Mouse (Mus musculus): Measurements from ENCODE around the gene Vat1l. TPM values are rescaled to one million over a fixed set of nuclear protein-coding genes. Genes with fewer than 3 reads are reported as not detected.

Vat1l gene
- 0.01 TPM for polyA plus RNA-seq (2012; fragmentation: generic; extraction: Trizol)

DNA sequence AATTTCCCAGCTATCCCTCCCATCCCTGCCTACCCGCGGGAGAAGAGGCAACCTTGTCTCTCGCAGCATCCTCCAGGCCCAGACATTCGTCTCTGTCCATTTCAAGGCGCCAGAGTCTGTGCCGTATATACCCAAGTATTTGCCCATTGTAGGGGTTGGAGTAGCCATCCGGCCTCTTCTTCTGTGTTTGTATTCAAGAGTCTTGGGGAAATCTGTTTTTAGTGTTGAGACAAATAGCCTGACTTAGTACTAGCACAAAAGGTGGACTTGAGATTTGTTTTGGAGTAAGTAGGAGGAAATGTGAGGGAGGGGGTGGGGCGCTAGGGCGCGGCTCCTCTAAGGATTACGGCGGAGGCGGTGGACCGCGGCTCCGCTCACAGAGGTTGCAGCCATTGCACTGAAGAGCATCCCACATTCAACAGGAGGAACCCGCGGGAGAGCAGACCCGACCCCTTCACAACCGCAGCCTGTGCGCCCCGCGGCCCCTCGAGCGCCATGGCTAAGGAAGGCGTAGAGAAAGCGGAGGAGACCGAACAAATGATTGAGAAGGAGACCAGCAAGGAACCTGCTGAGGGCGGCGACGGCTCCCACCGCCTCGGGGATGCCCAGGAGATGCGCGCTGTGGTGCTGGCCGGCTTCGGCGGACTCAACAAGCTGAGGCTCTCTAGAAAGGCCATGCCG, at the start of gene Vat1l:
TSS of gene Vat1l (plus strand) at position 392 of the 681 bp plus-strand sequence.
- Histone ChIP-seq H3K79me2 (ENCODE audit: control insufficient read depth, insufficient read depth) (no peaks in the 10 kb centered on the region), H3K36me3 (ENCODE audit: control insufficient read depth, insufficient read depth) (no peaks in the 10 kb centered on the region), H3K27me3 (ENCODE audit: control insufficient read depth, insufficient read depth, insufficient read length) (no peaks in the 10 kb centered on the region), H3ac (ENCODE audit: control insufficient read depth, insufficient read length) (no peak within 1 kb of the TSS), H3K4me3 (no peak within 1 kb of the TSS), H3K4me2 (ENCODE audit: low read depth) (no peak within 1 kb of the TSS)
- TF ChIP-seq TCF12 (IDR thresholded peaks at IDR 0.05; ENCODE audit: insufficient read depth, poor library complexity, severe bottlenecking), result no peak

- Histone ChIP-seq H3K27me3 (ENCODE audit: control insufficient read depth, insufficient read depth, insufficient read length) (no peaks in the 10 kb centered on the region), H3K4me2 (ENCODE audit: low read depth) (no peak overlapping the region), H3ac (ENCODE audit: control insufficient read depth, insufficient read length) (no peak overlapping the region), H3K36me3 (ENCODE audit: control insufficient read depth, insufficient read depth) (no peaks in the 10 kb centered on the region), H3K79me2 (ENCODE audit: control insufficient read depth, insufficient read depth) (no peaks in the 10 kb centered on the region), H3K4me3 (no peak overlapping the region)
- TF ChIP-seq MYOD1 (IDR thresholded peaks at IDR 0.05; ENCODE audit: control insufficient read depth in 1 of 3, insufficient read length in 2 of 3, low read depth in 2 of 3) (no peak), TCF12 (IDR thresholded peaks at IDR 0.05; ENCODE audit: insufficient read depth, poor library complexity, severe bottlenecking) (no peak), REST (IDR thresholded peaks at IDR 0.05; ENCODE audit: insufficient read depth, insufficient read length) (no peak), CEBPB (IDR thresholded peaks at IDR 0.05; ENCODE audit: insufficient read depth, poor library complexity, severe bottlenecking) (no peak), POLR2AphosphoS2 (IDR thresholded peaks at IDR 0.05; ENCODE audit: insufficient read length, low read depth) (no peak), E2F4 (IDR thresholded peaks at IDR 0.05; ENCODE audit: insufficient read depth) (no peak), USF1 (IDR thresholded peaks at IDR 0.05; ENCODE audit: low read depth) (no peak), MYOG (IDR thresholded peaks at IDR 0.05; ENCODE audit: control insufficient read depth in 1 of 3, insufficient read depth in 1 of 3, insufficient read length in 2 of 3, low read depth in 2 of 3) (no peak), MAX (IDR thresholded peaks at IDR 0.05; ENCODE audit: low read depth) (no peak), SRF (IDR thresholded peaks at IDR 0.05; ENCODE audit: control insufficient read depth, insufficient read length, low read depth) (no peak), TCF3 (IDR thresholded peaks at IDR 0.05; ENCODE audit: insufficient read length, low read depth) (no peak), POLR2A (IDR thresholded peaks at IDR 0.05; ENCODE audit: insufficient read length, low read depth) (no peak)
These were observed 46.8 kb upstream of the Vat1l start for GRCm38 (mm10) chr8:114158586-114158985.

- no peaks in the 10 kb centered on the region for H3K79me2 ChIP-seq (ENCODE audit: control insufficient read depth, insufficient read depth)
- TF ChIP-seq E2F4 (IDR thresholded peaks at IDR 0.05; ENCODE audit: insufficient read depth) (no peak), MAX (IDR thresholded peaks at IDR 0.05; ENCODE audit: low read depth) (no peak), POLR2A (IDR thresholded peaks at IDR 0.05; ENCODE audit: insufficient read length, low read depth) (no peak), TCF3 (IDR thresholded peaks at IDR 0.05; ENCODE audit: insufficient read length, low read depth) (no peak), TCF12 (IDR thresholded peaks at IDR 0.05; ENCODE audit: insufficient read depth, poor library complexity, severe bottlenecking) (no peak), POLR2AphosphoS2 (IDR thresholded peaks at IDR 0.05; ENCODE audit: insufficient read length, low read depth) (no peak), MYOD1 (IDR thresholded peaks at IDR 0.05; ENCODE audit: control insufficient read depth in 1 of 3, insufficient read length in 2 of 3, low read depth in 2 of 3) (no peak), USF1 (IDR thresholded peaks at IDR 0.05; ENCODE audit: low read depth) (no peak), CEBPB (IDR thresholded peaks at IDR 0.05; ENCODE audit: insufficient read depth, poor library complexity, severe bottlenecking) (no peak), REST (IDR thresholded peaks at IDR 0.05; ENCODE audit: insufficient read depth, insufficient read length) (no peak), MYOG (IDR thresholded peaks at IDR 0.05; ENCODE audit: control insufficient read depth in 1 of 3, insufficient read depth in 1 of 3, insufficient read length in 2 of 3, low read depth in 2 of 3) (no peak), SRF (IDR thresholded peaks at IDR 0.05; ENCODE audit: control insufficient read depth, insufficient read length, low read depth) (no peak)
These were observed 45.7 kb upstream of the Vat1l start for GRCm38 (mm10) chr8:114159666-114160065.

DNA sequence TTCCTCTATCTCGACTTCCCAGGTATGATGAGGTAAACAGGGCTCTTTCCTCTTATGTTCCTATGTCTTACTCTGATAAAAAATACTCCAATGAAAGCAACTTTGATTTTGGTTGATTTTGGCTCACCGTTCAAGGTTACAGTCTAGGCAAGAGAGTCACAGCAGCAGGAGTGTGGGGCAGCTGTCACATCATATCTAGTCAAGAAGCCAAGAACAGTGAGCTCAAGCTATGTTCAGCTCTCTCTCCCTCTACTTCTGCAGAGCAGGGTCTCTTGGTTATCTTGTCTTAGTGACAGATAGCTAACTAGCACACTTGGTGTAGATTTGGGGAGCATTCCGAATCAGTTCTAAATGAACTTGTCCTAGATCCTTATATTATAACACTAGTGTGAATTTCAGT, 41.5 kb upstream of the Vat1l start:
- H3K36me3 ChIP-seq (ENCODE audit: control insufficient read depth, insufficient read depth), result no peaks in the 10 kb centered on the region
- no peak overlapping the region for H3K4me2 ChIP-seq (ENCODE audit: low read depth)
- no peaks in the 10 kb centered on the region for H3K27me3 ChIP-seq (ENCODE audit: control insufficient read depth, insufficient read depth, insufficient read length)
- TF ChIP-seq MYOD1 (IDR thresholded peaks at IDR 0.05; ENCODE audit: control insufficient read depth in 1 of 3, insufficient read length in 2 of 3, low read depth in 2 of 3), result no peak
- TF ChIP-seq SRF (IDR thresholded peaks at IDR 0.05; ENCODE audit: control insufficient read depth, insufficient read length, low read depth), result no peak
- no peak for TF ChIP-seq POLR2A (IDR thresholded peaks at IDR 0.05; ENCODE audit: insufficient read length, low read depth)
- no peak for TF ChIP-seq TCF3 (IDR thresholded peaks at IDR 0.05; ENCODE audit: insufficient read length, low read depth)
- TF ChIP-seq MAX (IDR thresholded peaks at IDR 0.05; ENCODE audit: low read depth), result no peak
- TF ChIP-seq POLR2AphosphoS2 (IDR thresholded peaks at IDR 0.05; ENCODE audit: insufficient read length, low read depth), result no peak
- no peak overlapping the region for H3K4me3 ChIP-seq
- no peaks in the 10 kb centered on the region for H3K79me2 ChIP-seq (ENCODE audit: control insufficient read depth, insufficient read depth)
- no peak overlapping the region for H3ac ChIP-seq (ENCODE audit: control insufficient read depth, insufficient read length)

More at GRCm38 (mm10) chr8:114159666-114160065, 45.7 kb upstream of the Vat1l start:
- H3K4me2 ChIP-seq (ENCODE audit: low read depth), result no peak overlapping the region
- H3ac ChIP-seq (ENCODE audit: control insufficient read depth, insufficient read length), result no peak overlapping the region
- no peak overlapping the region for H3K4me3 ChIP-seq
- H3K36me3 ChIP-seq (ENCODE audit: control insufficient read depth, insufficient read depth), result no peaks in the 10 kb centered on the region
- H3K27me3 ChIP-seq (ENCODE audit: control insufficient read depth, insufficient read depth, insufficient read length), result no peaks in the 10 kb centered on the region

GRCm38 (mm10) chr8:114164444-114165096, 40.8 kb upstream of the Vat1l start:
- Histone ChIP-seq H3K79me2 (ENCODE audit: control insufficient read depth, insufficient read depth) (no peaks in the 10 kb centered on the region), H3ac (ENCODE audit: control insufficient read depth, insufficient read length) (no peak overlapping the region), H3K36me3 (ENCODE audit: control insufficient read depth, insufficient read depth) (no peaks in the 10 kb centered on the region), H3K27me3 (ENCODE audit: control insufficient read depth, insufficient read depth, insufficient read length) (no peaks in the 10 kb centered on the region), H3K4me2 (ENCODE audit: low read depth) (no peak overlapping the region), H3K4me3 (no peak overlapping the region)
- no peak for TF ChIP-seq CEBPB (IDR thresholded peaks at IDR 0.05; ENCODE audit: insufficient read depth, poor library complexity, severe bottlenecking)
- TF ChIP-seq MYOG (IDR thresholded peaks at IDR 0.05; ENCODE audit: control insufficient read depth in 1 of 3, insufficient read depth in 1 of 3, insufficient read length in 2 of 3, low read depth in 2 of 3), result no peak
- no peak for TF ChIP-seq USF1 (IDR thresholded peaks at IDR 0.05; ENCODE audit: low read depth)
- no peak for TF ChIP-seq SRF (IDR thresholded peaks at IDR 0.05; ENCODE audit: control insufficient read depth, insufficient read length, low read depth)
- TF ChIP-seq POLR2A (IDR thresholded peaks at IDR 0.05; ENCODE audit: insufficient read length, low read depth), result no peak
